Mouse (Mus musculus): ENCODE results near the gene Gm20812.
"Not testable (repeated sequence)": the region's sequence is repeated elsewhere in the genome, so short reads cannot be mapped to it uniquely, and the experiment has no call there.

Gene Gm20812

GRCm38 (mm10) chrY:12381681-12382080 is at the start of gene Gm20812:
Gene Gm20812, plus strand, starts transcription at chrY:12381981.
- DNase-seq: not testable (repeated sequence)
